ENCODE assay signal across 10 mouse cellular contexts in genomic region chr11:4678700-4679440, GRCm38 (mm10). TPM values are rescaled to one million over a fixed set of nuclear protein-coding genes. Genes with fewer than 3 reads are reported as not detected.
A peak's percentile ranks its signal among the peaks of the same experiment; 100 is the strongest.
DNase-seq lines count a peak whose midpoint lies in the region; ATAC-seq and TF ChIP-seq lines count a peak whose summit lies in the region.
"Had no signal": no experiment of that assay in that cellular context is flagged by ENCODE, and none has a peak within 500 bp of the region (broad histone marks: within the 10 kb centered on the region; RNA-seq: fewer than 3 reads in every experiment).

No protein-coding gene starts in this region.

- no peak for TF ChIP-seq CTCF in cortical plate, adult 2 months (IDR thresholded peaks at IDR 0.05; ENCODE audit: extremely low read depth, insufficient read depth, low read length)

- no peak for DNase-seq in forebrain, embryonic 14.5 days (ENCODE audit: low spot score)
- DNase-seq in layer of hippocampus, adult 18-20 months (ENCODE audit: low spot score in 2 of 2): peak; percentile 80 to 91
- DNase-seq in adipocyte (ENCODE audit: low spot score): no peak
- DNase-seq in T-cell, adult 2 months (ENCODE audit: low spot score): no peak
- no peak for DNase-seq in thymus, postnatal 4 days
- DNase-seq: kidney, postnatal 36 days had no signal

- H3K9ac ChIP-seq in forebrain, embryonic 14.5 days (ENCODE audit: low read length): no peak overlapping the region
- no peak overlapping the region for H3K9ac ChIP-seq in forebrain, embryonic 15.5 days (replicated peaks)
- no peak overlapping the region for H3K9ac ChIP-seq in limb, embryonic 13.5 days

- WGBS in forebrain, embryonic 14.5 days: 84% methylated on average over 13 of the region's 13 CpGs
- 74% methylated on average over 13 of the region's 13 CpGs for WGBS in forebrain, embryonic 15.5 days
- 54% methylated on average over 13 of the region's 13 CpGs for WGBS in limb, embryonic 13.5 days

- H3K9me3 ChIP-seq in forebrain, embryonic 14.5 days (replicated peaks; ENCODE audit: control insufficient read depth, low read length): no peaks in the 10 kb centered on the region
- no peaks in the 10 kb centered on the region for H3K9me3 ChIP-seq in forebrain, embryonic 15.5 days
- H3K9me3 ChIP-seq in limb, embryonic 13.5 days: no peaks in the 10 kb centered on the region

- no peaks in the 10 kb centered on the region for H3K4me1 ChIP-seq in forebrain, embryonic 14.5 days (ENCODE audit: control insufficient read depth, insufficient read depth, low read length)
- 0 out of 2 replicates have a peak, but pooled peaks cover 2% of the 10 kb centered on the region for H3K4me1 ChIP-seq in forebrain, embryonic 15.5 days
- peaks cover 11% of the 10 kb centered on the region for H3K4me1 ChIP-seq in cortical plate, adult 2 months (ENCODE audit: control insufficient read depth, insufficient read depth, low read length)
- peaks cover 20% of the 10 kb centered on the region for H3K4me1 ChIP-seq in limb, embryonic 13.5 days

- no peak overlapping the region for H3K4me3 ChIP-seq in forebrain, embryonic 14.5 days (ENCODE audit: low read depth, low read length)
- H3K4me3 ChIP-seq in forebrain, embryonic 15.5 days: no peak overlapping the region
- no peak overlapping the region for H3K4me3 ChIP-seq in cortical plate, adult 2 months (ENCODE audit: insufficient read depth, low read length)
- H3K4me3 ChIP-seq in limb, embryonic 13.5 days: no peak overlapping the region

- no peaks in the 10 kb centered on the region for H3K27me3 ChIP-seq in forebrain, embryonic 14.5 days (replicated peaks; ENCODE audit: control insufficient read depth, insufficient read depth, low read length)
- H3K27me3 ChIP-seq in forebrain, embryonic 15.5 days: no peaks in the 10 kb centered on the region
- no peaks in the 10 kb centered on the region for H3K27me3 ChIP-seq in limb, embryonic 13.5 days

- ATAC-seq in forebrain, embryonic 14.5 days: no peak
- no peak for ATAC-seq in forebrain, embryonic 15.5 days (replicated peaks)
- ATAC-seq in limb, embryonic 13.5 days (ENCODE audit: low FRiP score, low read depth): peak; percentile 60; the same call in 1 of the 2 replicates

- H3K4me2 ChIP-seq in forebrain, embryonic 14.5 days (ENCODE audit: low read length): no peak overlapping the region
- no peak overlapping the region for H3K4me2 ChIP-seq in forebrain, embryonic 15.5 days (replicated peaks)
- H3K4me2 ChIP-seq in limb, embryonic 13.5 days (replicated peaks): no peak overlapping the region

- peaks cover 72% of the 10 kb centered on the region for H3K36me3 ChIP-seq in forebrain, embryonic 14.5 days (ENCODE audit: control insufficient read depth, insufficient read depth, low read length)
- peaks cover 49% of the 10 kb centered on the region for H3K36me3 ChIP-seq in forebrain, embryonic 15.5 days
- peaks cover 83% of the 10 kb centered on the region for H3K36me3 ChIP-seq in limb, embryonic 13.5 days

- no peak for TF ChIP-seq POLR2A in cortical plate, adult 2 months (IDR thresholded peaks at IDR 0.05; ENCODE audit: extremely low read depth, insufficient read depth, low read length)

- H3K27ac ChIP-seq in forebrain, embryonic 14.5 days (ENCODE audit: low read depth, low read length): peak overlapping the region; percentile 4; the same call in 1 of the 2 replicates
- H3K27ac ChIP-seq in forebrain, embryonic 15.5 days (replicated peaks): no peak overlapping the region
- peak overlapping the region; percentile 82 for H3K27ac ChIP-seq in cortical plate, adult 2 months (ENCODE audit: insufficient read depth, low read length)
- peak overlapping the region; percentile 28; the same call in 1 of the 2 replicates for H3K27ac ChIP-seq in limb, embryonic 13.5 days

RNA-seq across cellular contexts. Expression of gene Uqcr10, which starts 25.3 kb away (rescaled TPM):
- 538 and 693 TPM in 2 replicates for polyA plus RNA-seq in forebrain, embryonic 14.5 days (2014; fragmentation: Nextera tagmentation; extraction: Ambion mirVana)
- 538 and 557 TPM in 2 replicates for polyA plus RNA-seq in forebrain, embryonic 15.5 days (2015; fragmentation: Nextera tagmentation; extraction: Ambion mirVana)
- polyA plus RNA-seq in cortical plate, adult 2 months (2012; rRNA removed): 1,122 and 1,215 TPM in 2 replicates
- 100 to 1,000 TPM; 372 to 389 TPM for total RNA-seq in layer of hippocampus, adult 18-20 months (2021)
- 662 and 692 TPM in 2 replicates for polyA plus RNA-seq in limb, embryonic 13.5 days (2015; fragmentation: Nextera tagmentation; extraction: Ambion mirVana)

RNA-seq across cellular contexts. Expression of gene Zmat5, which starts 25.6 kb away (rescaled TPM):
- polyA plus RNA-seq in forebrain, embryonic 14.5 days (2014; fragmentation: Nextera tagmentation; extraction: Ambion mirVana): 77.3 and 92.4 TPM in 2 replicates
- 72.3 and 78.4 TPM in 2 replicates for polyA plus RNA-seq in forebrain, embryonic 15.5 days (2015; fragmentation: Nextera tagmentation; extraction: Ambion mirVana)
- polyA plus RNA-seq in cortical plate, adult 2 months (2012; rRNA removed): 48.1 and 52.6 TPM in 2 replicates
- 10 to 100 TPM; 32.4 to 34.4 TPM for total RNA-seq in layer of hippocampus, adult 18-20 months (2021)
- polyA plus RNA-seq in limb, embryonic 13.5 days (2015; fragmentation: Nextera tagmentation; extraction: Ambion mirVana): 63.4 and 65.3 TPM in 2 replicates

RNA-seq across cellular contexts. Expression of gene Ascc2, which starts 41.3 kb away (rescaled TPM):
- polyA plus RNA-seq in forebrain, embryonic 14.5 days (2014; fragmentation: Nextera tagmentation; extraction: Ambion mirVana): 17.1 and 21.0 TPM in 2 replicates
- polyA plus RNA-seq in forebrain, embryonic 15.5 days (2015; fragmentation: Nextera tagmentation; extraction: Ambion mirVana): 24.0 and 27.1 TPM in 2 replicates
- polyA plus RNA-seq in cortical plate, adult 2 months (2012; rRNA removed): 20.0 and 22.9 TPM in 2 replicates
- total RNA-seq in layer of hippocampus, adult 18-20 months (2021): 10 to 100 TPM; 23.3 to 26.7 TPM
- polyA plus RNA-seq in limb, embryonic 13.5 days (2015; fragmentation: Nextera tagmentation; extraction: Ambion mirVana): 31.0 and 33.5 TPM in 2 replicates

RNA-seq across cellular contexts. Expression of gene Gm11032, which starts 59.0 kb away (rescaled TPM):
- not detected in 2 replicates for polyA plus RNA-seq in forebrain, embryonic 14.5 days (2014; fragmentation: Nextera tagmentation; extraction: Ambion mirVana)
- polyA plus RNA-seq in forebrain, embryonic 15.5 days (2015; fragmentation: Nextera tagmentation; extraction: Ambion mirVana): not detected in 2 replicates
- polyA plus RNA-seq in cortical plate, adult 2 months (2012; rRNA removed): not detected in 2 replicates
- not detected for total RNA-seq in layer of hippocampus, adult 18-20 months (2021)
- polyA plus RNA-seq in limb, embryonic 13.5 days (2015; fragmentation: Nextera tagmentation; extraction: Ambion mirVana): not detected in 2 replicates
- polyA plus RNA-seq: heart, embryonic 14.5 days had no signal

Comparison
In these comparisons a context has a peak if more than half of its experiments do, and no peak if none do; other contexts are left out.
1. DNase-seq: peak in layer of hippocampus, adult 18-20 months (2 of 2); none in forebrain, embryonic 14.5 days (single experiment), adipocyte (single experiment), T-cell, adult 2 months (single experiment) and thymus, postnatal 4 days (single experiment).